Mouse (Mus musculus) liver, postnatal 0 days (tissue): Measurements from ENCODE around the gene Optc. TPM values are rescaled to one million over a fixed set of nuclear protein-coding genes. Genes with fewer than 3 reads are reported as not detected.
A peak's percentile ranks its signal among the peaks of the same experiment; 100 is the strongest.

Experiments used
- ATAC-seq: fragments of 200-750 bp; cut with Nextera tagmentation; 2 replicates; pipeline ENCODE4 v1.8.0; 2017; ENCODE audit warnings: mild to moderate bottlenecking, moderate library complexity
- DNase-seq: peaks from one replicate; pipeline ENCODE4 v3.0.0-alpha.2; 2016
- H3K27ac ChIP-seq: fragments of 300-500 bp; sonication (generic); 2 replicates; pipeline ENCODE4 v1.5.1; 2014; ENCODE audit warnings: antibody characterized with exemption, moderate library complexity, mild to moderate bottlenecking, low read depth
- H3K27me3 ChIP-seq: fragments of 300-500 bp; sonication (generic); 2 replicates; pipeline ENCODE4 v1.6.1; 2014; ENCODE audit warnings: low read length, control low read depth, mixed read lengths; ENCODE audit not compliant: insufficient read depth
- H3K36me3 ChIP-seq: fragments of 300-500 bp; sonication (generic); replicated peaks from 2 replicates; pipeline ENCODE4 v1.6.1; 2014; ENCODE audit warnings: mild to moderate bottlenecking, control low read depth, low read length, moderate library complexity, mixed read lengths; ENCODE audit not compliant: insufficient read depth
- H3K4me1 ChIP-seq: fragments of 300-500 bp; sonication (generic); 2 replicates; pipeline ENCODE4 v1.6.1; 2014; ENCODE audit warnings: antibody characterized with exemption, mild to moderate bottlenecking, control low read depth; ENCODE audit not compliant: insufficient read depth
- H3K4me2 ChIP-seq: fragments of 300-500 bp; sonication (generic); 2 replicates; pipeline ENCODE4 v1.6.1; 2014; ENCODE audit warnings: low read depth, mild to moderate bottlenecking, low read length, moderate library complexity, mixed read lengths
- H3K4me3 ChIP-seq: fragments of 300-500 bp; sonication (generic); 2 replicates; pipeline ENCODE4 v1.5.1; 2014; ENCODE audit warnings: low read depth, low read length
- H3K9ac ChIP-seq: fragments of 300-500 bp; sonication (generic); replicated peaks from 2 replicates; pipeline ENCODE4 v1.6.1; 2014; ENCODE audit warnings: mild to moderate bottlenecking, moderate library complexity
- H3K9me3 ChIP-seq: fragments of 300-500 bp; sonication (generic); 2 replicates; pipeline ENCODE4 v1.6.1; 2016; ENCODE audit warnings: mild to moderate bottlenecking, control low read depth, low read length, mixed read lengths
- CTCF ChIP-seq: sonication (generic); IDR thresholded peaks from 2 replicates; pipeline ENCODE4 v1.5.1; 2016; ENCODE audit warnings: antibody characterized with exemption, low read depth
- EP300 ChIP-seq: IDR thresholded peaks from 2 replicates; pipeline ENCODE4 v1.6.1; 2016; ENCODE audit warnings: antibody characterized with exemption, low read depth, mild to moderate bottlenecking
- WGBS: fragments of 180-500 bp; shearing (Covaris S2); extraction: QIAGEN DNeasy Blood & Tissue Kit; methylation state at CpG from one replicate; pipeline ENCODE4 v1.1.7; 2014; ENCODE audit not compliant: insufficient replicate concordance; 5-methylcytosine and 5-hydroxymethylcytosine counted together
- polyA plus RNA-seq: library from polyadenylated mRNA; unstranded; fragments of >200 nt; fragmentation: Nextera tagmentation; extraction: Ambion mirVana; gene quantifications from 2 replicates; pipeline ENCODE4 v1.2.1, GENCODE M21; 2015

Gene Optc
- polyA plus RNA-seq, 1 experiment from 2014 or later = 0.14 TPM

- no peak for DNase-seq
- H3K4me2 ChIP-seq = peak overlapping the region; percentile 13; the same call in 1 of the 2 replicates
- no peaks in the 10 kb centered on the region for H3K9me3 ChIP-seq
- no peak for TF ChIP-seq EP300
- TF ChIP-seq CTCF = no peak
- no peak overlapping the region for H3K4me3 ChIP-seq
- H3K36me3 ChIP-seq = no peaks in the 10 kb centered on the region
- H3K4me1 ChIP-seq = no peaks in the 10 kb centered on the region
- no peaks in the 10 kb centered on the region for H3K27me3 ChIP-seq
- peak overlapping the region; percentile 67 for H3K27ac ChIP-seq
- no peak overlapping the region for H3K9ac ChIP-seq
- WGBS = 28% methylated on average over 3 of the region's 3 CpGs
- ATAC-seq = no peak
Measured at GRCm38 (mm10) chr1:133920876-133921275, 13.1 kb upstream of the Optc start.

- Histone ChIP-seq H3K27ac (0 out of 2 replicates have a peak overlapping the region, but pooled peaks have one; percentile 2), H3K9ac (no peak overlapping the region), H3K36me3 (no peaks in the 10 kb centered on the region), H3K4me1 (no peaks in the 10 kb centered on the region), H3K4me2 (no peak overlapping the region; the same call in 1 of the 2 replicates), H3K4me3 (no peak overlapping the region), H3K9me3 (no peaks in the 10 kb centered on the region), H3K27me3 (no peaks in the 10 kb centered on the region)
- ATAC-seq = no peak
- TF ChIP-seq CTCF (no peak), EP300 (no peak)
- WGBS = 57% methylated on average over 3 of the region's 3 CpGs
- no peak for DNase-seq
Measured at GRCm38 (mm10) chr1:133920401-133920800, 12.6 kb upstream of the Optc start.

GRCm38 (mm10) chr1:133918088-133918470 is 10.3 kb upstream of the Optc start:
- Histone ChIP-seq H3K36me3 (no peaks in the 10 kb centered on the region), H3K4me1 (no peaks in the 10 kb centered on the region), H3K4me2 (no peak overlapping the region), H3K4me3 (no peak overlapping the region), H3K27ac (peak overlapping the region; percentile 53), H3K9ac (no peak overlapping the region), H3K27me3 (no peaks in the 10 kb centered on the region), H3K9me3 (no peaks in the 10 kb centered on the region)
- DNase-seq (no peak), ATAC-seq (no peak)
- no peak for TF ChIP-seq EP300
- no peak for TF ChIP-seq CTCF
- WGBS = 61% methylated on average over 6 of the region's 6 CpGs

GRCm38 (mm10) chr1:133917456-133918087 is 9.8 kb upstream of the Optc start:
- no peaks in the 10 kb centered on the region for H3K4me1 ChIP-seq
- 46% methylated on average over 11 of the region's 11 CpGs for WGBS
- ATAC-seq (no peak), DNase-seq (no peak)
- H3K27me3 ChIP-seq = no peaks in the 10 kb centered on the region
- H3K4me2 ChIP-seq = peak overlapping the region; percentile 3; the same call in 1 of the 2 replicates
- no peaks in the 10 kb centered on the region for H3K36me3 ChIP-seq
- no peak for TF ChIP-seq CTCF
- TF ChIP-seq EP300 = no peak
- no peaks in the 10 kb centered on the region for H3K9me3 ChIP-seq
- peak overlapping the region; percentile 53 for H3K27ac ChIP-seq
- H3K9ac ChIP-seq = no peak overlapping the region
- H3K4me3 ChIP-seq = no peak overlapping the region

GRCm38 (mm10) chr1:133915723-133916355 is 8.0 kb upstream of the Optc start:
- Histone ChIP-seq H3K36me3 (no peaks in the 10 kb centered on the region), H3K9ac (no peak overlapping the region), H3K27me3 (no peaks in the 10 kb centered on the region), H3K9me3 (no peaks in the 10 kb centered on the region), H3K27ac (no peak overlapping the region), H3K4me3 (no peak overlapping the region), H3K4me1 (no peaks in the 10 kb centered on the region), H3K4me2 (no peak overlapping the region)
- 48% methylated on average over 8 of the region's 8 CpGs for WGBS
- DNase-seq (peak; percentile 44), ATAC-seq (0 out of 2 replicates have a peak, but pooled peaks have one; percentile 23)
- TF ChIP-seq EP300 (no peak), CTCF (no peak)

- Histone ChIP-seq H3K27me3 (peaks cover 4% of the 10 kb centered on the region; the same call in 1 of the 2 replicates), H3K4me1 (no peaks in the 10 kb centered on the region), H3K27ac (no peak overlapping the region), H3K9me3 (no peaks in the 10 kb centered on the region), H3K4me3 (no peak overlapping the region), H3K4me2 (no peak overlapping the region), H3K9ac (no peak overlapping the region), H3K36me3 (no peaks in the 10 kb centered on the region)
- 83% methylated on average over 13 of the region's 13 CpGs for WGBS
- TF ChIP-seq CTCF = no peak
- no peak for TF ChIP-seq EP300
- no peak for ATAC-seq
- DNase-seq = no peak
Measured at GRCm38 (mm10) chr1:133915115-133915514, 7.3 kb upstream of the Optc start.
